Mouse (Mus musculus) heart, adult 2 months (tissue): ENCODE measurements around the gene Psma3. TPM values are rescaled to one million over a fixed set of nuclear protein-coding genes. Genes with fewer than 3 reads are reported as not detected.

Experiments
- DNase-seq, 2 experiments: peaks; one replicate each; pipeline ENCODE4 v3.0.0; 2021
- H3K27ac ChIP-seq: fragments of 200-600 bp; 2 replicates; pipeline ENCODE4 v1.8.1; 2022
- H3K27me3 ChIP-seq: fragments of 200-500 bp; 2 replicates; pipeline ENCODE4 v1.6.1; 2012; ENCODE audit warnings: mild to moderate bottlenecking, low read length, inconsistent platforms, mixed read lengths; ENCODE audit not compliant: control insufficient read depth, insufficient read depth
- H3K36me3 ChIP-seq: fragments of 200-500 bp; 2 replicates; pipeline ENCODE4 v1.6.1; 2012; ENCODE audit warnings: low read length, inconsistent platforms; ENCODE audit not compliant: control insufficient read depth, insufficient read depth
- H3K4me1 ChIP-seq: fragments of 200-500 bp; 2 replicates; pipeline ENCODE4 v1.6.1; 2011; ENCODE audit warnings: low read length; ENCODE audit not compliant: control insufficient read depth, insufficient read depth
- H3K4me3 ChIP-seq: fragments of 200-600 bp; 2 replicates; pipeline ENCODE4 v1.8.1; 2022
- H3K79me2 ChIP-seq: fragments of 200-500 bp; replicated peaks from 2 replicates; pipeline ENCODE4 v1.6.1; 2012; ENCODE audit warnings: mild to moderate bottlenecking, inconsistent platforms, low read length, moderate library complexity, mixed read lengths; ENCODE audit not compliant: control insufficient read depth, insufficient read depth
- H3K9ac ChIP-seq: fragments of 200-500 bp; 2 replicates; pipeline ENCODE4 v1.6.1; 2012; ENCODE audit warnings: low read depth, mild to moderate bottlenecking, control low read depth, inconsistent platforms, low read length, mixed read lengths
- CTCF ChIP-seq: fragments of 200-600 bp; IDR thresholded peaks from 2 replicates; pipeline ENCODE4 v1.8.1; 2022; ENCODE audit warnings: antibody characterized with exemption, mild to moderate bottlenecking, moderate library complexity
- EP300 ChIP-seq: fragments of 200-500 bp; IDR thresholded peaks from 2 replicates; pipeline ENCODE4 v1.6.1; 2011; ENCODE audit warnings: low read depth, low read length, control low read depth; ENCODE audit not compliant: insufficient read depth
- POLR2A ChIP-seq: fragments of 200-500 bp; IDR thresholded peaks from 2 replicates; pipeline ENCODE4 v1.6.1; 2011; ENCODE audit warnings: mild to moderate bottlenecking, low read depth, low read length, control low read depth; ENCODE audit not compliant: insufficient read depth
- WGBS: fragments of 180-500 bp; shearing (Covaris S2); methylation state at CpG from one replicate; pipeline ENCODE4 v1.1.7; 2018; 5-methylcytosine and 5-hydroxymethylcytosine counted together
- intact Hi-C: fragments of 180-260 bp; cut with DNase I; formaldehyde crosslinking; loops from one replicate; pipeline ENCODE4 v1.15.1; 2025
- polyA plus RNA-seq: library from polyadenylated mRNA; depleted of rRNA; stranded (reverse); fragments of >200 nt; gene quantifications from 2 replicates; pipeline ENCODE4 v1.2.3, GENCODE M21; 2012
- total RNA-seq, 2 experiments: library from RNA; stranded (reverse); gene quantifications; 2 replicates each; pipeline ENCODE4 v1.2.3; 2021

Gene Psma3
- total and polyA plus RNA-seq, 3 experiments = 27.6 to 186 (median 174) TPM

GRCm38 (mm10) chr12:71030260-71030659 is 55.8 kb downstream of the Psma3 start:
- DNase-seq = no peak
- no peak for TF ChIP-seq EP300
- no peak for TF ChIP-seq CTCF
- TF ChIP-seq POLR2A = no peak
- H3K79me2 ChIP-seq = peaks cover 4% of the 10 kb centered on the region; the same call in 1 of the 2 replicates
- H3K27ac ChIP-seq = no peak overlapping the region
- WGBS = 88% methylated on average over 8 of the region's 8 CpGs
- H3K4me3 ChIP-seq = no peak overlapping the region
- peaks cover 3% of the 10 kb centered on the region for H3K36me3 ChIP-seq
- H3K27me3 ChIP-seq = no peaks in the 10 kb centered on the region
- H3K9ac ChIP-seq = no peak overlapping the region
- no peaks in the 10 kb centered on the region for H3K4me1 ChIP-seq
- intact Hi-C loops = no loop called here

GRCm38 (mm10) chr12:71030722-71031121 is 56.3 kb downstream of the Psma3 start:
- Histone ChIP-seq H3K27me3 (no peaks in the 10 kb centered on the region), H3K36me3 (peaks cover 2% of the 10 kb centered on the region), H3K79me2 (peaks cover 2% of the 10 kb centered on the region; the same call in 1 of the 2 replicates), H3K9ac (no peak overlapping the region), H3K4me1 (no peaks in the 10 kb centered on the region), H3K27ac (no peak overlapping the region), H3K4me3 (no peak overlapping the region)
- DNase-seq = no peak
- intact Hi-C loops = no loop called here
- 96% methylated on average over 5 of the region's 5 CpGs for WGBS
- no peak for TF ChIP-seq CTCF
- TF ChIP-seq POLR2A = no peak
- no peak for TF ChIP-seq EP300

- no peak for DNase-seq
- Histone ChIP-seq H3K27me3 (no peaks in the 10 kb centered on the region), H3K36me3 (peaks cover 6% of the 10 kb centered on the region), H3K4me3 (no peak overlapping the region), H3K27ac (no peak overlapping the region), H3K79me2 (0 out of 2 replicates have a peak, but pooled peaks cover 1% of the 10 kb centered on the region), H3K4me1 (peaks cover 4% of the 10 kb centered on the region), H3K9ac (no peak overlapping the region)
- TF ChIP-seq POLR2A (no peak), EP300 (no peak)
- 96% methylated on average over 4 of the region's 4 CpGs for WGBS
- intact Hi-C loops = no loop called here
Observed at GRCm38 (mm10) chr12:71035826-71036225, 61.4 kb downstream of the Psma3 start.

- TF ChIP-seq CTCF (no peak), EP300 (no peak), POLR2A (no peak)
Observed at GRCm38 (mm10) chr12:71036729-71037404, 62.4 kb downstream of the Psma3 start.

GRCm38 (mm10) chr12:71040462-71040861 is 66.0 kb downstream of the Psma3 start:
- Histone ChIP-seq H3K4me3 (peak overlapping the region; percentile 15; the same call in 1 of the 2 replicates), H3K36me3 (peaks cover 6% of the 10 kb centered on the region), H3K9ac (peak overlapping the region; percentile 22; the same call in 1 of the 2 replicates), H3K4me1 (peaks cover 4% of the 10 kb centered on the region), H3K79me2 (0 out of 2 replicates have a peak, but pooled peaks cover 1% of the 10 kb centered on the region), H3K27ac (peak overlapping the region; percentile 90), H3K27me3 (no peaks in the 10 kb centered on the region)
- 63% methylated on average over 7 of the region's 7 CpGs for WGBS
- intact Hi-C loops = no loop called here
- DNase-seq = peak; percentile 73 to 81
- TF ChIP-seq POLR2A (0 out of 2 replicates have a peak, but pooled peaks have one; percentile 52), CTCF (no peak), EP300 (0 out of 2 replicates have a peak, but pooled peaks have one; percentile 47)

More at GRCm38 (mm10) chr12:71036729-71037404, 62.4 kb downstream of the Psma3 start:
- H3K4me1 ChIP-seq = peaks cover 4% of the 10 kb centered on the region
- DNase-seq = no peak
- no peak overlapping the region for H3K9ac ChIP-seq
- no peaks in the 10 kb centered on the region for H3K27me3 ChIP-seq
- intact Hi-C loops = no loop called here
- WGBS = 92% methylated on average over 12 of the region's 12 CpGs
- peaks cover 6% of the 10 kb centered on the region for H3K36me3 ChIP-seq
- H3K4me3 ChIP-seq = no peak overlapping the region
- no peak overlapping the region for H3K27ac ChIP-seq
- 0 out of 2 replicates have a peak, but pooled peaks cover 1% of the 10 kb centered on the region for H3K79me2 ChIP-seq

GRCm38 (mm10) chr12:71042451-71042850 is 68.0 kb downstream of the Psma3 start:
- DNase-seq = no peak
- Histone ChIP-seq H3K27me3 (no peaks in the 10 kb centered on the region), H3K27ac (no peak overlapping the region), H3K9ac (no peak overlapping the region), H3K4me1 (peaks cover 4% of the 10 kb centered on the region), H3K4me3 (no peak overlapping the region), H3K36me3 (peaks cover 9% of the 10 kb centered on the region), H3K79me2 (0 out of 2 replicates have a peak, but pooled peaks cover 1% of the 10 kb centered on the region)
- WGBS = 100% methylated on average over 1 of the region's 1 CpGs
- intact Hi-C loops = no loop called here
- TF ChIP-seq EP300 (no peak), CTCF (no peak), POLR2A (no peak)
